Mouse (Mus musculus) MEL (cell line): ENCODE measurements around the gene Prss33.

ENCODE experiments used
- CTCF ChIP-seq, 3 experiments: IDR thresholded peaks in 2 of 3; conservative IDR thresholded peaks in 1 of 3; 2 replicates each; pipeline ENCODE4 v1.5.1; 2011 to 2012; ENCODE audit warnings: low read length in 3 of 3, low read depth in 2 of 3, mild to moderate bottlenecking in 2 of 3, improper control_type of control experiment in 1 of 3, inconsistent platforms in 1 of 3, mixed read lengths in 1 of 3, moderate library complexity in 1 of 3; ENCODE audit not compliant: control insufficient read depth in 1 of 3, insufficient read depth in 1 of 3, poor library complexity in 1 of 3, severe bottlenecking in 1 of 3
- GATA1 ChIP-seq: IDR thresholded peaks from 2 replicates; pipeline ENCODE4 v1.6.1; 2011; ENCODE audit warnings: low read depth, low read length, improper control_type of control experiment
- MAX ChIP-seq: IDR thresholded peaks from 2 replicates; pipeline ENCODE4 v1.6.1; 2011; ENCODE audit warnings: low read length, improper control_type of control experiment
- POLR2A ChIP-seq, 2 experiments: IDR thresholded peaks; 2 replicates each; pipeline ENCODE4 v1.6.1; 2011 to 2012; ENCODE audit warnings: low read length in 2 of 2, mild to moderate bottlenecking in 2 of 2, control low read depth in 1 of 2, improper control_type of control experiment in 1 of 2, low read depth in 1 of 2, moderate library complexity in 1 of 2; ENCODE audit not compliant: control insufficient read depth in 1 of 2, insufficient read depth in 1 of 2, poor library complexity in 1 of 2
- POLR2AphosphoS2 ChIP-seq: IDR thresholded peaks from 2 replicates; pipeline ENCODE4 v1.6.1; 2011; ENCODE audit warnings: low read length, improper control_type of control experiment
- ZNF384 ChIP-seq: IDR thresholded peaks from 2 replicates; pipeline ENCODE4 v1.6.1; 2012; ENCODE audit warnings: low read depth, mild to moderate bottlenecking, inconsistent platforms, low read length, improper control_type of control experiment

DNA sequence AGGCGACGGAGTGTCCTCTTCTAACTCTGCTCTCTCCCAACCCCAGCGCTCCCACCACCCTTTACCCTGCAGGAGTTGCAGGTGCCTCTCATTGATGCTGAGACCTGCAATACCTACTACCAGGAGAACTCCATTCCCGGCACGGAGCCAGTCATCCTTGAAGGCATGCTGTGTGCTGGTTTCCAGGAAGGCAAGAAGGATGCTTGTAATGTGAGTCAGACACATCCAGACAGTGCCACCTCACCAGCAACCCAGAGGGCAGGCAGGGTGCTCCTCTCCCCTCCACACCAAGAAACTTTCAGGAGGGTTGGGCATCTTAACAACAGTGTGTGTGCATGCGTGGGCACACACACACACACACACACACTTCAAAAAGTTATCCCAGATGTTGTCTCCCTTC is 21.3 kb upstream of the Prss33 start:
- no peak for TF ChIP-seq POLR2AphosphoS2
- TF ChIP-seq POLR2A (IDR thresholded peaks at IDR 0.05; ENCODE audit: control insufficient read depth in 1 of 2, insufficient read depth in 1 of 2, low read depth in 1 of 2, low read length in 2 of 2, poor library complexity in 1 of 2) = no peak
- no peak for TF ChIP-seq ZNF384
- TF ChIP-seq GATA1 = no peak
- TF ChIP-seq CTCF (IDR thresholded peaks at IDR 0.05 in 2 of 3, conservative IDR thresholded peaks at IDR 0.05 in 1 of 3; ENCODE audit: control insufficient read depth in 1 of 3, insufficient read depth in 1 of 3, low read depth in 2 of 3, low read length in 3 of 3, poor library complexity in 1 of 3, severe bottlenecking in 1 of 3) = no peak
- TF ChIP-seq MAX = no peak
